Mouse (Mus musculus): ENCODE data around the gene Gm732. TPM values are rescaled to one million over a fixed set of nuclear protein-coding genes. Genes with fewer than 3 reads are reported as not detected.

The Gm732 gene
- polyA plus RNA-seq (2017; shearing (Covaris generic)) = not detected

GRCm38 (mm10) chrX:107948365-107948764 lies at the start of gene Gm732:
Gm732 (minus strand) TSS chrX:107948465.

Other genes with a start within 250 kb of the Gm732 start
- not detected for gene Tent5d, start 155.9 kb downstream of the Gm732 start, polyA plus RNA-seq (2017; shearing (Covaris generic))
- 10 to 100 TPM; 21.1 to 22.1 TPM for gene 2610002M06Rik, start 132.1 kb downstream of the Gm732 start, polyA plus RNA-seq (2017; shearing (Covaris generic))

Data from inflammation-experienced regulatory T-cells (primary cell).